Mouse (Mus musculus) hindbrain, embryonic 14.5 days (tissue): ENCODE results near the gene Gpx7. TPM values are rescaled to one million over a fixed set of nuclear protein-coding genes. Genes with fewer than 3 reads are reported as not detected.

Experiments
- ATAC-seq: fragments of 200-750 bp; cut with Nextera tagmentation; 2 replicates; pipeline ENCODE4 v1.8.0; 2017; ENCODE audit warnings: moderate number of reproducible peaks, mild to moderate bottlenecking, moderate TSS enrichment, moderate library complexity; ENCODE audit not compliant: low FRiP score
- DNase-seq: peaks from one replicate; pipeline ENCODE4 v3.0.0-alpha.2; 2015; ENCODE audit warnings: low spot score
- H3K27ac ChIP-seq: fragments of 300-500 bp; sonication (generic); 2 replicates; pipeline ENCODE4 v1.5.1; 2014; ENCODE audit warnings: mild to moderate bottlenecking, moderate library complexity
- H3K27me3 ChIP-seq: fragments of 300-500 bp; sonication (generic); 2 replicates; pipeline ENCODE4 v1.6.1; 2014; ENCODE audit warnings: mild to moderate bottlenecking, low read length, mixed read lengths; ENCODE audit not compliant: control insufficient read depth, insufficient read depth
- H3K36me3 ChIP-seq: fragments of 300-500 bp; sonication (generic); replicated peaks from 2 replicates; pipeline ENCODE4 v1.6.1; 2014; ENCODE audit not compliant: control insufficient read depth, insufficient read depth
- H3K4me1 ChIP-seq: fragments of 300-500 bp; sonication (generic); replicated peaks from 2 replicates; pipeline ENCODE4 v1.6.1; 2014; ENCODE audit warnings: antibody characterized with exemption, low read length, mixed read lengths; ENCODE audit not compliant: control insufficient read depth, insufficient read depth
- H3K4me2 ChIP-seq: fragments of 300-500 bp; sonication (generic); replicated peaks from 2 replicates; pipeline ENCODE4 v1.6.1; 2014; ENCODE audit warnings: mild to moderate bottlenecking, moderate library complexity
- H3K4me3 ChIP-seq: fragments of 300-500 bp; sonication (generic); replicated peaks from 2 replicates; pipeline ENCODE4 v1.5.1; 2014; ENCODE audit warnings: mild to moderate bottlenecking, low read length
- H3K9ac ChIP-seq: fragments of 300-500 bp; sonication (generic); 2 replicates; pipeline ENCODE4 v1.6.1; 2014
- H3K9me3 ChIP-seq: fragments of 300-500 bp; sonication (generic); 2 replicates; pipeline ENCODE4 v1.6.1; 2016; ENCODE audit warnings: low read length; ENCODE audit not compliant: control insufficient read depth
- WGBS: fragments of 180-500 bp; shearing (Covaris S2); extraction: QIAGEN DNeasy Blood & Tissue Kit; methylation state at CpG from one replicate; pipeline ENCODE4 v1.1.7; 2014; 5-methylcytosine and 5-hydroxymethylcytosine counted together
- polyA plus RNA-seq: library from polyadenylated mRNA; unstranded; fragments of >200 nt; fragmentation: Nextera tagmentation; extraction: Ambion mirVana; gene quantifications from 2 replicates; pipeline ENCODE4 v1.2.1, GENCODE M21; 2014

Gpx7 gene
- 32.6 and 34.9 TPM in 2 replicates for polyA plus RNA-seq

DNA sequence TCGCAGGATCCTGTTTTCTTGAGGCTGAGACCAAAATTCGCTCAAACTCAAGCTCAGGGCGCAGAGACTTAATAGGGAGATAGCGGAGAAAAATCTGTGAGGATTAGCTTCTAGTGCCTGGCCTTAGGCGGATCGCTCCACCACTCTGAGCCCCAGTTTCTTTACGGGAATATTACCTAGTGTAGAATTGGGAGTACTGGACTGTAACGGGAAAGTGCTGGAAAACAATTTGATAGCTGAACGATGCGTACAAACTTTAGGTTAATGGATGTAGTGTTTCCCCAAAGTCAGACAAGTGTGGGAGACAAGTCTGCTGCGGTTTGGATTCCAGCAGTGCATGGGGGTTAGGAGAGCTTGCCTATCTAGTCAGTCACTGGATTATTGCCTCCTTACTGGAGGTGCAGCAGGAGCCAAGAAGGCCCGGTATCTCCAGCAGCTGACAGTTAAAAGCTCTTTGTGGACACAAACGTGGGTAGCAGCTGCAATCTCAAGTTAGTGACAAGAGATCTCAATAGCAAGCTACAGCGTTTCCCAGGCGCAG, at the start of gene Gpx7:
Gene Gpx7 (minus strand): TSS at position 101 of the 541 bp plus-strand sequence.
- Histone ChIP-seq H3K27me3 (no peaks in the 10 kb centered on the region), H3K9ac (peak within 1 kb of the TSS; percentile 77), H3K4me1 (peaks cover 18% of the 10 kb centered on the region), H3K27ac (peak within 1 kb of the TSS; percentile 68; the same call in 1 of the 2 replicates), H3K4me2 (peak within 1 kb of the TSS; percentile 92), H3K4me3 (peak within 1 kb of the TSS; percentile 45), H3K36me3 (no peaks in the 10 kb centered on the region), H3K9me3 (no peaks in the 10 kb centered on the region)
- WGBS: 10% methylated on average over 15 of the region's 15 CpGs
- DNase-seq (no peak), ATAC-seq (0 out of 2 replicates have a peak, but pooled peaks have one; percentile 27)

DNA sequence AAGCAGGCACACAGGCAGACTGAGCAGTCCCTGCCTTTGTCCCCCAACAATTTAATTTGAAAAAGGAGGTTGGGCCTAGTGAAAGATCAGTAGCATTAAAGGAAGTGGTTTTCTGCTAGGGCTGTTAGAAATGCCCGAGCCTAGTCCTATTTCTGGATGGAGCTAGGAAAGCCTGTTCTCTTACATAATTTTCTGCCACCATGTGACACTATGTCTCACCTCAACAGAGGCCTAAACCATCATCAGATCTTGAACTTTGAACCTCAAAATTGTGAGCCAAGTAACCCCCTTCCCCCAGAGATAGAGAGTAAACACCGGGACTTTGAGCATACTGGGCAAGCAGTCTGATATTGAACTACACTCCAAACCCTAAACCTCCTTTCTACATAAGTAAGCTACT, 49.3 kb upstream of the Gpx7 start:
- H3K36me3 ChIP-seq: no peaks in the 10 kb centered on the region
- H3K4me1 ChIP-seq: peaks cover 7% of the 10 kb centered on the region
- DNase-seq: no peak
- WGBS: 95% methylated on average over 2 of the region's 2 CpGs
- no peaks in the 10 kb centered on the region for H3K9me3 ChIP-seq
- H3K27ac ChIP-seq: no peak overlapping the region
- H3K4me2 ChIP-seq: no peak overlapping the region
- no peak overlapping the region for H3K4me3 ChIP-seq
- no peak for ATAC-seq
- H3K9ac ChIP-seq: no peak overlapping the region
- H3K27me3 ChIP-seq: no peaks in the 10 kb centered on the region

DNA sequence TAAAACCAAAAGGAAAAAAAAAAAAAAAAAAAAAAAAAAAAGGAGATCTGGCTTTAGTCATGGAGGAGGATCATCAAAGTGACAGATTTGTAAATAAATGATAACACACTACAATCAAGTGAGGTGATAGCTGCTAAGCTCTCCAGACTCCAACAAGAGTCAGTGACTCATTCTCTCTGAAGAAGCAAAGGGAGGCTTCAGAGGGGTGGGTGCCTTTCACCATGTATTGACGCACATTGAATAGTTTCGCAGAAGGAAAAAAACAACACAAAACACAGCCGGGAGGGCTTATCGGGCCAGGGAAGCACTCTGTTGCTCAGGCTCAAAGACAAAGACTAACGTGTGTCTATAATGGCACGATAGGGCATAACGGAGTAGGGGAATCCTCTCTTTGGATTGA, 41.3 kb upstream of the Gpx7 start:
- WGBS: 71% methylated on average over 7 of the region's 7 CpGs

DNA sequence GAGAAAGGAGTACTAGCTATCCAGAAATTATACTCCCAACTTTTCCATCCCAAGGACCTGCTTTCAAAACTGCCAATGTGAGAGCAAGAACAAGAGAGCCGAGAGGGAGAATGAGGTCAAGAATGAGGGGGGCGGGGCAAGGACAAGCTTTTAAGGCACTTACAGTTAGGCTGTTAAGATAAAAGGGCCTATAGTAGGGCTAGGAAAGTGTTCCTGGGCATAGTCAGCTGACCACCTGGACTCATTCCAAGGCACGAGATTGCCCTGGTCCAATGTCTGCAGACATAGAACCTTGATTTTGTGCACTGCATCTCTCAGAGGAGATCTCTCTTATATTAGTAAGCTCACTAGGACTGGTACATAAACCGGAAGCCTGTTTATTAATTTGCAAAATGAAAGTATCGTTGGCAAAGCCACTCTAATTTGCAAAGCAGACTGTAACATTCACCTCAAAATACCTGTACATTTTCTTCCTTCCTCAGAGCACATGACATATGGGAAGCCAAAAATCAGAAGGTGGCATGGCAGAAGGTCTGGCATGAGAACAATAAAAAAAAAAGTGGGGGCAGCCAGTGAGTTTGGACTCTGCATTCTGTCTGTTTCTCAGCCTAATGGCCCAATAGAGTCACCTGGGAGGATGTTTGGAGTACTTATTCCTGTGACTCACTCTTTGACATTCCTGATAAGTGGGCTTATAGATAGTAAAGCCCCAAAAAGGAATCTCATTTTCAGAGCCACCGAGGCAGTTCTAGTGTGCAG, 31.5 kb upstream of the Gpx7 start:
- no peak overlapping the region for H3K9ac ChIP-seq
- H3K9me3 ChIP-seq: no peaks in the 10 kb centered on the region
- no peaks in the 10 kb centered on the region for H3K27me3 ChIP-seq
- DNase-seq: no peak
- H3K36me3 ChIP-seq: no peaks in the 10 kb centered on the region
- no peak overlapping the region for H3K4me3 ChIP-seq
- H3K27ac ChIP-seq: no peak overlapping the region
- H3K4me1 ChIP-seq: 0 out of 2 replicates have a peak, but pooled peaks cover 4% of the 10 kb centered on the region
- WGBS: 72% methylated on average over 6 of the region's 6 CpGs
- no peak overlapping the region for H3K4me2 ChIP-seq
- no peak for ATAC-seq

More for the DNA sequence above, 41.3 kb upstream of the Gpx7 start:
- no peak overlapping the region for H3K4me2 ChIP-seq
- no peaks in the 10 kb centered on the region for H3K27me3 ChIP-seq
- H3K27ac ChIP-seq: no peak overlapping the region
- ATAC-seq: no peak
- DNase-seq: no peak
- H3K36me3 ChIP-seq: no peaks in the 10 kb centered on the region
- H3K9me3 ChIP-seq: no peaks in the 10 kb centered on the region
- H3K9ac ChIP-seq: no peak overlapping the region
- H3K4me3 ChIP-seq: no peak overlapping the region
- H3K4me1 ChIP-seq: no peaks in the 10 kb centered on the region

DNA sequence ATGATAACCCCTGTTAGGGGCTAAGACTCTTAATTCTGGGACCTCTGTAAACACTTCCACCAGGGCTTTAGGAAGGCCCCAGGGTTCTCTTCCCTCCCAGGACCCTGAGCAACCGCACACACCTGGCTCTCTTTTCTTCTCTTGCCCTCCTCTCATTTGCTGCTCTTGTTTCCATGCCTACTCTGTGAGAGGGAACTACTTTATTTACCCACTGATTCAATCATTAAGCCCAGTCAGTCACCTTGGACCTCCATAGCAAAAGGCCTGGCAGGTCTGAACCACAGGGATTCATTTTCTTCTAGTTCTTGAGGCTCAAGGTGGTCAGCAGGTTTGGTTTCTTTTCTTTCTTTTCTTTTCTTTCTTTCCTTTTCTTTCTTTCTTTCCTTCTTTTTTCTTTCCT, 29.5 kb upstream of the Gpx7 start:
- WGBS: 100% methylated on average over 1 of the region's 1 CpGs
- DNase-seq (no peak), ATAC-seq (no peak)
- Histone ChIP-seq H3K9ac (no peak overlapping the region), H3K27me3 (no peaks in the 10 kb centered on the region), H3K4me1 (peaks cover 13% of the 10 kb centered on the region), H3K4me3 (no peak overlapping the region), H3K9me3 (no peaks in the 10 kb centered on the region), H3K4me2 (no peak overlapping the region), H3K27ac (no peak overlapping the region), H3K36me3 (no peaks in the 10 kb centered on the region)

DNA sequence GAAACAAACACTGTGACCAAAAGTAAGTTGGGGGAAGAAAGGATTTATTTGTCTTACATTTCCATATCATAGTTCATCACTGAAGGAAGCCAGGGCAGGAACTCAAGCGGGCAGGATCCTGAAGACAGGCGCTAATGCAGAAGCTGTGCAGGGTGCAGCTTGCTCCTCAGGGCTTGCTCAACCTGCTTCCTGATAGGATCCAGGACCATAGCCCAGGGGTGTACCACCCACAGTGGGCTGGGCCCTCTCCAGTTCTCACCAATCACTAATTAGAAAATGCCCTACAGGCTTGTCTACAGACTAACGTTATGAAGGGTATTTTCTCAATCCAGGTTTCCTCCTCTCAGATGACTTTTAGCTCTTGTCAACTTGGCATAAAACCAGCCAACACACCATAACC, 28.9 kb upstream of the Gpx7 start:
- Histone ChIP-seq H3K4me2 (no peak overlapping the region), H3K4me3 (no peak overlapping the region), H3K27me3 (no peaks in the 10 kb centered on the region), H3K9me3 (no peaks in the 10 kb centered on the region), H3K36me3 (no peaks in the 10 kb centered on the region), H3K4me1 (peaks cover 19% of the 10 kb centered on the region), H3K27ac (no peak overlapping the region), H3K9ac (no peak overlapping the region)
- no peak for DNase-seq
- ATAC-seq: no peak
- WGBS: 72% methylated on average over 3 of the region's 3 CpGs

DNA sequence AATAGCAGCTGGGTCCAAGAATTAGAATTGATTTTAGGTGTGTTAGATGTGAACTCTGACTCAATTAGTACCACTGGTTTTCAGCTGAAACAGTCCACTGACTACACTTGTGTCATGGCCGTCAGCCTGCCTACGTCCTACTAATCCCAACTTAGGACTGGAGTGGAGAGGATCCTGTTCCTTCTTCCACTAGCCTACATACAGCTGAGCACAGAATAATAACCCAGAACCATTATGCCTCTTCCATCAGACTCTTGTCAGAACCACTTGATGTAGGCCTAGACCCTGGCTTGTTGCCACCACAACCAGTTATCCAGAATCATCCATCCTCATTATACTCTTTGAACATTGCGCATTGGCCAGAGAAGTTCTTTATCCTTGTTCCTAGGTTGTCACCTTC, 28.0 kb upstream of the Gpx7 start:
- no peak overlapping the region for H3K27ac ChIP-seq
- no peak overlapping the region for H3K4me3 ChIP-seq
- no peaks in the 10 kb centered on the region for H3K9me3 ChIP-seq
- no peak overlapping the region for H3K4me2 ChIP-seq
- no peak overlapping the region for H3K9ac ChIP-seq
- H3K4me1 ChIP-seq: peaks cover 19% of the 10 kb centered on the region
- ATAC-seq: no peak
- H3K36me3 ChIP-seq: no peaks in the 10 kb centered on the region
- 93% methylated on average over 3 of the region's 3 CpGs for WGBS
- no peak for DNase-seq
- no peaks in the 10 kb centered on the region for H3K27me3 ChIP-seq

DNA sequence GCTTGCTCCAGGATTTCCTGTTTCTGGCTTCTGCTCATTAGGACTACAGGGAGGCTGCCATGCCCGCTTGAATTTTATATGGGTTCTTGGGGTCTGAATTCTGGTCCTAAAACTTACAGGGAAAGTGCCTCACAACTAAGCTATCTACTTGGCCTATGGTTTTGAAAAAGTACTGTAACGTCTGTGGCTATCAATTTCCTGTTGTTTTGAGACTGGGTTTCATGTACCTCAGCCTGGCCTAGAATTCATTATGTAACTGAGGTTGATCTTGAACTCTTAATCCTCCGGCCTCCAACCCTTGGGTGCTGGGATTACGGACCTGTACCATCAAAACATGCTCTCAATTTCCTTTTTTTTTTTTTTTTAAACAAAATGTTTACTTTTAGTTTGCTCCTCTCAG, 27.5 kb upstream of the Gpx7 start:
- Histone ChIP-seq H3K36me3 (no peaks in the 10 kb centered on the region), H3K4me3 (no peak overlapping the region), H3K4me2 (no peak overlapping the region), H3K9ac (no peak overlapping the region), H3K9me3 (no peaks in the 10 kb centered on the region), H3K27me3 (no peaks in the 10 kb centered on the region), H3K27ac (no peak overlapping the region), H3K4me1 (peaks cover 19% of the 10 kb centered on the region)
- no peak for DNase-seq
- WGBS: 78% methylated on average over 4 of the region's 4 CpGs
- ATAC-seq: no peak

DNA sequence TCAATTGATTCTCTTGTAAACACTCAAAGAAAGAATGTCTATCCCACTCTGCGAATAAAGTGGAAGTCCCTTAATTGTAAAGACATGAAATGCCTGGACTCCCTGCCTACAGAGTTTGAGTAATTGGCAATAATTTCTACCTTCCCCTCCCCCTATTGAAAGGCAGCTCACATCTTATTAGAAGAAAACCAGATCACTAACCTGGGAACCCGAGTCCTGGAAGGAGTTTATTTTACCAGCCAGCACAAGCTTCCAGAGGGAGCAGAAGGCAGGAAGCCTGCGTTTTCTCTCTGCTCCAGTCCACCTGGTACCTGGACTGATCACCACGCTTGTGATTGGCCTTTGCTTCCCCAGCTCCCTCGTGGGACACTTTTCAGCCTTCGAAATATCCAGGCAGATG, 26.6 kb upstream of the Gpx7 start:
- DNase-seq (no peak), ATAC-seq (no peak)
- Histone ChIP-seq H3K9me3 (no peaks in the 10 kb centered on the region), H3K4me1 (peaks cover 19% of the 10 kb centered on the region), H3K9ac (no peak overlapping the region), H3K36me3 (no peaks in the 10 kb centered on the region), H3K4me2 (no peak overlapping the region), H3K27ac (no peak overlapping the region), H3K27me3 (no peaks in the 10 kb centered on the region), H3K4me3 (no peak overlapping the region)
- 45% methylated on average over 6 of the region's 6 CpGs for WGBS
